Mouse (Mus musculus): Measurements from ENCODE around the gene Ercc8.

GRCm38 (mm10) chr13:108127130-108127529, 31.4 kb upstream of the Ercc8 start:
- TF ChIP-seq CTCF (IDR thresholded peaks at IDR 0.05) = peak; percentile 71
- TF ChIP-seq EP300 (IDR thresholded peaks at IDR 0.05; ENCODE audit: insufficient read depth, low read depth, low read length) = no peak

All from heart, adult 2 months (tissue).